Mouse (Mus musculus) embryonic facial prominence, embryonic 14.5 days (tissue): ENCODE results near the gene Gprc6a. TPM values are rescaled to one million over a fixed set of nuclear protein-coding genes. Genes with fewer than 3 reads are reported as not detected.

ENCODE experiments used
- ATAC-seq: fragments of 200-750 bp; cut with Nextera tagmentation; 2 replicates; pipeline ENCODE4 v1.8.0; 2017; ENCODE audit warnings: low read depth, moderate number of reproducible peaks, moderate TSS enrichment
- DNase-seq: peaks from one replicate; pipeline ENCODE4 v3.0.0-alpha.2; 2015; ENCODE audit warnings: low spot score
- H3K27ac ChIP-seq: fragments of 300-500 bp; sonication (generic); replicated peaks from 2 replicates; pipeline ENCODE4 v1.5.1; 2014; ENCODE audit warnings: low read depth, mild to moderate bottlenecking, low read length, moderate library complexity
- H3K27me3 ChIP-seq: fragments of 300-500 bp; sonication (generic); replicated peaks from 2 replicates; pipeline ENCODE4 v1.6.1; 2014; ENCODE audit warnings: low read length; ENCODE audit not compliant: control insufficient read depth, insufficient read depth
- H3K36me3 ChIP-seq: fragments of 300-500 bp; sonication (generic); 2 replicates; pipeline ENCODE4 v1.6.1; 2014; ENCODE audit warnings: low read length, mixed read lengths; ENCODE audit not compliant: control insufficient read depth, insufficient read depth
- H3K4me1 ChIP-seq: fragments of 300-500 bp; sonication (generic); 2 replicates; pipeline ENCODE4 v1.6.1; 2014; ENCODE audit warnings: antibody characterized with exemption, low read length; ENCODE audit not compliant: control insufficient read depth, insufficient read depth
- H3K4me2 ChIP-seq: fragments of 300-500 bp; sonication (generic); 2 replicates; pipeline ENCODE4 v1.6.1; 2014; ENCODE audit warnings: low read depth, mild to moderate bottlenecking, low read length, moderate library complexity, mixed read lengths
- H3K4me3 ChIP-seq: fragments of 300-500 bp; sonication (generic); 2 replicates; pipeline ENCODE4 v1.5.1; 2014; ENCODE audit warnings: low read depth, mild to moderate bottlenecking, low read length
- H3K9ac ChIP-seq: fragments of 300-500 bp; sonication (generic); 2 replicates; pipeline ENCODE4 v1.6.1; 2014; ENCODE audit warnings: low read depth, mild to moderate bottlenecking, low read length, moderate library complexity, mixed read lengths
- H3K9me3 ChIP-seq: fragments of 300-500 bp; sonication (generic); 2 replicates; pipeline ENCODE4 v1.6.1; 2016; ENCODE audit warnings: low read length; ENCODE audit not compliant: control insufficient read depth
- WGBS: fragments of 180-500 bp; shearing (Covaris S2); extraction: QIAGEN DNeasy Blood & Tissue Kit; methylation state at CpG from one replicate; pipeline ENCODE4 v1.1.7; 2014; 5-methylcytosine and 5-hydroxymethylcytosine counted together
- polyA plus RNA-seq: library from polyadenylated mRNA; unstranded; fragments of >200 nt; fragmentation: Nextera tagmentation; extraction: Ambion mirVana; gene quantifications from 2 replicates; pipeline ENCODE4 v1.2.1, GENCODE M21; 2014

Gene Gprc6a
- polyA plus RNA-seq, 1 experiment from 2014 or later: not detected

DNA sequence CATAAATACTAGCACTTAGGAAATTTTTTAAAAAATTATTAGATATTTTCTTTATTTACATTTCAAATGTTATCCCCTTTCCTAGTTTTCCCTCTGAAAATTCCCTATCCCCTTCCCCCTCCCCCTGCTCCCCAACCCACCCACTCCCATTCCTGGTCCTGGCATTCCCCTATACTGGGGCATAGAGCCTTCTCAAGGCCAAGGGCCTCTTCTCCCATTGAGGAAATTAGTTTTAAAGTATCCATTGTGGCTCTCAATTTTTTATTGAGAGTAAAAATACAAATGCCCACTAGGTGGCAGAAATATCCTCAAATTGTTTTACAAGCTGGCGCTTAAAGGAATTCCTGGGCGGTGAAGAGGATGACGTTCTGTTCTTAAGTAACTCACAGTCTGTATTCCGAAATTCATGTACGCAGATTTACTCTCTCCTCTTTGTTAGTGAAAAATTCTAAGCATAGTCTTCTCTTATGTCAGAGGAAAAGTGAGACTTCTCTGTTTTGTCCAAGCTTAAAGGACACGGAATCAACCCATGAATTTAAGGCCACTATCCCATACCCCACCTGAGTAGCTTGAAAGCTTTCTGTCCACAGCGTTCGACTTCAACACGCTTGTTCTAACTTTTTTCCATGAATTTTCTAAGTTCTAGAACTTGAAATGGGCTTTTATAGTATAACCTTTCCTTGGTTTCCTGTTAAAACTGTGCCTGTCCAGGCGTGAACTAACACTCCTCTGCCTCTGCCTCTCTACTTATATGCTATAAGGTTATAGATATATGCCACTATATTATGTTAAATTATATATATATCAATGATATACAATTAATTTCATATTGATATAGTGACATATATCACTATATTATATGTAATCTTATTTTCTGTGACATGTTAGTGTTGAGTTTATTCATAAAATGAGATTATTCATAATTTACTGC is 36.0 kb downstream of the Gprc6a start:
- ATAC-seq (no peak), DNase-seq (peak; percentile 85)
- Histone ChIP-seq H3K4me1 (no peaks in the 10 kb centered on the region), H3K27ac (no peak overlapping the region), H3K27me3 (no peaks in the 10 kb centered on the region; the same call in 1 of the 2 replicates), H3K9me3 (no peaks in the 10 kb centered on the region), H3K4me3 (no peak overlapping the region), H3K4me2 (peak overlapping the region; percentile 23), H3K9ac (no peak overlapping the region), H3K36me3 (no peaks in the 10 kb centered on the region)
- WGBS: 41% methylated on average over 10 of the region's 10 CpGs

- no peaks in the 10 kb centered on the region; the same call in 1 of the 2 replicates for H3K27me3 ChIP-seq
- no peak for ATAC-seq
- no peak overlapping the region for H3K9ac ChIP-seq
- no peak overlapping the region for H3K4me3 ChIP-seq
- H3K27ac ChIP-seq: no peak overlapping the region
- WGBS: 81% methylated on average over 2 of the region's 2 CpGs
- no peaks in the 10 kb centered on the region for H3K9me3 ChIP-seq
- no peaks in the 10 kb centered on the region for H3K36me3 ChIP-seq
- no peak overlapping the region for H3K4me2 ChIP-seq
- H3K4me1 ChIP-seq: no peaks in the 10 kb centered on the region
- no peak for DNase-seq
Measured at GRCm38 (mm10) chr10:51591574-51591973, 39.7 kb downstream of the Gprc6a start.

GRCm38 (mm10) chr10:51590139-51590574 is 41.1 kb downstream of the Gprc6a start, which contains the start of gene Fam162b:
Gene Fam162b, minus strand, starts transcription at chr10:51590517.
- H3K9me3 ChIP-seq: no peaks in the 10 kb centered on the region
- H3K9ac ChIP-seq: 0 out of 2 replicates have a peak within 1 kb of the TSS, but pooled peaks have one; percentile 35
- H3K36me3 ChIP-seq: no peaks in the 10 kb centered on the region
- H3K27ac ChIP-seq: no peak within 1 kb of the TSS
- 1% methylated on average over 10 of the region's 19 CpGs for WGBS
- H3K4me1 ChIP-seq: no peaks in the 10 kb centered on the region
- H3K4me2 ChIP-seq: peak within 1 kb of the TSS; percentile 62
- DNase-seq: peak; percentile 5
- ATAC-seq: no peak
- peak within 1 kb of the TSS; percentile 22 for H3K4me3 ChIP-seq
- no peaks in the 10 kb centered on the region; the same call in 1 of the 2 replicates for H3K27me3 ChIP-seq

- ATAC-seq: no peak
- no peaks in the 10 kb centered on the region for H3K27me3 ChIP-seq
Measured at GRCm38 (mm10) chr10:51584919-51585318, 46.3 kb downstream of the Gprc6a start.

DNA sequence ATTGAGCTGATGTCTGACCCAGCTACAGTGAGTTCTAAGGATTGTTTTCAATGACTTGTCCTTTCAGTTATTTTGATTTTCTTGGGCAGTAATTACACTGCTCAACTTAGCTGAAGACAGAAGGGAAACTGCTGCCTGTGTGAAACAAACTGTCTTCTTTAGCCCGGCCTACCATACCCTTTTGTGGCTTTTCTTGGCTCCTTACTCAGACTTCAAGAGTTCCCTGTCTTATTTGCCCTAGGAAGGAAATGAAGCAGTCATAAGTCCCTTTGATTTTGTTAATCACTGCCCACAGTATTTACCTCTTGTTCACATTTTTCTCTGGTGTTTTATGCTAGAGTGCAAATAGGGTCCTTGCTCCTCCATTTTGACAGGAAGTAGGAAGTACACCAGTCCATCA is 46.9 kb downstream of the Gprc6a start:
- Histone ChIP-seq H3K27ac (no peak overlapping the region), H3K4me3 (no peak overlapping the region), H3K9ac (no peak overlapping the region), H3K36me3 (no peaks in the 10 kb centered on the region), H3K4me2 (no peak overlapping the region), H3K9me3 (no peaks in the 10 kb centered on the region), H3K27me3 (no peaks in the 10 kb centered on the region), H3K4me1 (no peaks in the 10 kb centered on the region)
- DNase-seq: no peak
- 55% methylated on average over 1 of the region's 1 CpGs for WGBS
- no peak for ATAC-seq

More at GRCm38 (mm10) chr10:51584919-51585318, 46.3 kb downstream of the Gprc6a start:
- Histone ChIP-seq H3K9ac (no peak overlapping the region), H3K9me3 (no peaks in the 10 kb centered on the region), H3K27ac (no peak overlapping the region), H3K4me3 (no peak overlapping the region), H3K4me1 (no peaks in the 10 kb centered on the region), H3K36me3 (no peaks in the 10 kb centered on the region), H3K4me2 (no peak overlapping the region)
- no peak for DNase-seq

GRCm38 (mm10) chr10:51571225-51571996 is 59.9 kb downstream of the Gprc6a start:
- no peak overlapping the region for H3K4me2 ChIP-seq
- WGBS: 75% methylated on average over 9 of the region's 9 CpGs
- H3K9me3 ChIP-seq: no peaks in the 10 kb centered on the region
- no peak overlapping the region for H3K4me3 ChIP-seq
- no peaks in the 10 kb centered on the region for H3K4me1 ChIP-seq
- ATAC-seq: no peak
- H3K27me3 ChIP-seq: no peaks in the 10 kb centered on the region
- H3K9ac ChIP-seq: no peak overlapping the region
- H3K36me3 ChIP-seq: no peaks in the 10 kb centered on the region
- no peak for DNase-seq
- no peak overlapping the region for H3K27ac ChIP-seq

Other genes starting within 250 kb of the Gprc6a start
- gene Gm49339, start 150.8 kb downstream of the Gprc6a start, polyA plus RNA-seq: 1.9 TPM in 1 of 2 replicates, not detected in the other
- 1.5 and 1.9 TPM in 2 replicates for gene Lilr4b, start 150.8 kb downstream of the Gprc6a start, polyA plus RNA-seq
- 5.1 and 5.6 TPM in 2 replicates for gene Lilrb4a, start 140.5 kb downstream of the Gprc6a start, polyA plus RNA-seq
- gene Fam162b, start 40.9 kb downstream of the Gprc6a start, polyA plus RNA-seq: 1.5 and 2.3 TPM in 2 replicates
- gene Rfx6, start 46.3 kb upstream of the Gprc6a start, polyA plus RNA-seq: not detected in 2 replicates